Mouse (Mus musculus): ENCODE measurements at regions not wholly inside any gene's neighbourhood (a gene's known extent, or its start where the extent isn't known, plus 50 kb on each side); places are given as distances from the start of the nearest gene placed in this dataset.

GRCm38 (mm10) chr7:37006921-37007320, 309.0 kb downstream of the Tshz3 start:
- no peak for TF ChIP-seq CTCF (conservative IDR thresholded peaks at IDR 0.05; ENCODE audit: insufficient read depth, insufficient read length, low read depth, low read length)
- no peak for TF ChIP-seq POLR2A (IDR thresholded peaks at IDR 0.05; ENCODE audit: low read depth, low read length)

Measured in kidney, adult 2 months (tissue).